Mouse (Mus musculus): ENCODE results near the gene Zfp36l1.
A peak's percentile ranks its signal among the peaks of the same experiment; 100 is the strongest.

GRCm38 (mm10) chr12:80146227-80147223 lies 33.7 kb upstream of the Zfp36l1 start:
- TF ChIP-seq CTCF (conservative IDR thresholded peaks at IDR 0.05; ENCODE audit: low read length) (peak; percentile 63), NANOG (IDR thresholded peaks at IDR 0.05; ENCODE audit: borderline replicate concordance, low read length) (no peak)

All from E14TG2a.4 (cell line).